Comparison of ENCODE assay signal across 14 mouse cellular contexts in genomic region chr9:119474717-119475611, GRCm38 (mm10). TPM values are rescaled to one million over a fixed set of nuclear protein-coding genes. Genes with fewer than 3 reads are reported as not detected.
DNase-seq lines count a peak whose midpoint lies in the region; ATAC-seq and TF ChIP-seq lines count a peak whose summit lies in the region.
"Had no signal": no experiment of that assay in that cellular context is flagged by ENCODE, and none has a peak within 500 bp of the region (broad histone marks: within the 10 kb centered on the region; RNA-seq: fewer than 3 reads in every experiment).

No protein-coding gene starts in this region.

- no peak overlapping the region for H3K9ac ChIP-seq in forebrain, embryonic 16.5 days (replicated peaks; ENCODE audit: low read depth, low read length)
- H3K9ac ChIP-seq in liver, embryonic 16.5 days (ENCODE audit: low read depth, low read length) = no peak overlapping the region
- no peak overlapping the region for H3K9ac ChIP-seq in liver, postnatal 0 days (replicated peaks)
- H3K9ac ChIP-seq in embryonic facial prominence, embryonic 12.5 days = no peak overlapping the region
- H3K9ac ChIP-seq in heart, embryonic 16.5 days (ENCODE audit: low read length) = 0 out of 2 replicates have a peak overlapping the region, but pooled peaks have one; percentile 15
- H3K9ac ChIP-seq: forebrain, embryonic 12.5 days; hindbrain, embryonic 12.5 days; neural tube, embryonic 12.5 days had no signal

- H3K4me1 ChIP-seq in forebrain, embryonic 10.5 days = peaks cover 28% of the 10 kb centered on the region
- peaks cover 6% of the 10 kb centered on the region for H3K4me1 ChIP-seq in forebrain, embryonic 16.5 days (replicated peaks; ENCODE audit: control insufficient read depth, insufficient read depth, low read length)
- H3K4me1 ChIP-seq in liver, embryonic 16.5 days (ENCODE audit: control insufficient read depth, low read depth, low read length) = peaks cover 3% of the 10 kb centered on the region
- peaks cover 4% of the 10 kb centered on the region for H3K4me1 ChIP-seq in liver, postnatal 0 days (ENCODE audit: insufficient read depth)
- H3K4me1 ChIP-seq in embryonic facial prominence, embryonic 12.5 days = 0 out of 2 replicates have a peak, but pooled peaks cover under 1% of the 10 kb centered on the region
- peaks cover 59% of the 10 kb centered on the region for H3K4me1 ChIP-seq in heart, embryonic 16.5 days (ENCODE audit: control insufficient read depth, insufficient read depth, low read length)

- H3K27ac ChIP-seq in forebrain, embryonic 10.5 days = peak overlapping the region; percentile 70
- H3K27ac ChIP-seq in forebrain, embryonic 16.5 days (ENCODE audit: low read length) = no peak overlapping the region
- H3K27ac ChIP-seq in liver, embryonic 16.5 days (ENCODE audit: low read length) = no peak overlapping the region
- no peak overlapping the region for H3K27ac ChIP-seq in liver, postnatal 0 days (ENCODE audit: low read depth)
- H3K27ac ChIP-seq in embryonic facial prominence, embryonic 12.5 days = no peak overlapping the region
- 0 out of 2 replicates have a peak overlapping the region, but pooled peaks have one; percentile 11 for H3K27ac ChIP-seq in heart, embryonic 16.5 days (ENCODE audit: low read length)
- H3K27ac ChIP-seq: forebrain, embryonic 12.5 days; hindbrain, embryonic 12.5 days; neural tube, embryonic 12.5 days had no signal

- no peak overlapping the region for H3K4me2 ChIP-seq in forebrain, embryonic 16.5 days (ENCODE audit: low read length)
- no peak overlapping the region for H3K4me2 ChIP-seq in liver, embryonic 16.5 days (ENCODE audit: low read depth, low read length)
- H3K4me2 ChIP-seq in liver, postnatal 0 days (ENCODE audit: low read depth, low read length) = no peak overlapping the region
- no peak overlapping the region for H3K4me2 ChIP-seq in embryonic facial prominence, embryonic 12.5 days (replicated peaks)
- no peak overlapping the region for H3K4me2 ChIP-seq in heart, embryonic 16.5 days (ENCODE audit: low read depth, low read length)
- H3K4me2 ChIP-seq: forebrain, embryonic 12.5 days; hindbrain, embryonic 12.5 days; neural tube, embryonic 12.5 days had no signal

- TF ChIP-seq EP300 in liver, postnatal 0 days (IDR thresholded peaks at IDR 0.05; ENCODE audit: low read depth) = no peak

- ATAC-seq in forebrain, embryonic 16.5 days = no peak
- ATAC-seq in liver, embryonic 16.5 days (ENCODE audit: low read depth) = 0 out of 2 replicates have a peak, but pooled peaks have one; percentile 27
- ATAC-seq in liver, postnatal 0 days = no peak
- ATAC-seq in embryonic facial prominence, embryonic 12.5 days (ENCODE audit: insufficient number of reproducible peaks, insufficient read depth, low FRiP score, low TSS enrichment) = peak; percentile 49; the same call in 1 of the 2 replicates
- ATAC-seq in heart, embryonic 16.5 days (replicated peaks; ENCODE audit: extremely low read depth, insufficient read depth, low FRiP score) = no peak
- no peak for ATAC-seq in granulocyte monocyte progenitor cell, adult 5-6 weeks (replicated peaks; ENCODE audit: poor library complexity, severe bottlenecking)

- TF ChIP-seq CTCF in liver, postnatal 0 days (IDR thresholded peaks at IDR 0.05; ENCODE audit: low read depth) = no peak

- DNase-seq in forebrain, embryonic 10.5 days (ENCODE audit: extremely low spot score, low spot score) = no peak
- DNase-seq in liver, postnatal 0 days = no peak
- DNase-seq in layer of hippocampus, postnatal 10 days (ENCODE audit: low spot score in 2 of 2) = no peak
- DNase-seq: adrenal gland, adult 8-10 months; cerebellum, adult 9-11 months; kidney, adult 18-20 months had no signal

- no peaks in the 10 kb centered on the region for H3K9me3 ChIP-seq in forebrain, embryonic 10.5 days
- no peaks in the 10 kb centered on the region for H3K9me3 ChIP-seq in forebrain, embryonic 16.5 days (ENCODE audit: control insufficient read depth, low read length)
- H3K9me3 ChIP-seq in liver, embryonic 16.5 days (replicated peaks; ENCODE audit: control insufficient read depth, low read length) = no peaks in the 10 kb centered on the region
- H3K9me3 ChIP-seq in liver, postnatal 0 days (ENCODE audit: low read length) = no peaks in the 10 kb centered on the region
- H3K9me3 ChIP-seq in embryonic facial prominence, embryonic 12.5 days = no peaks in the 10 kb centered on the region
- no peaks in the 10 kb centered on the region for H3K9me3 ChIP-seq in heart, embryonic 16.5 days (replicated peaks; ENCODE audit: control insufficient read depth, low read length)
- H3K9me3 ChIP-seq: forebrain, embryonic 12.5 days; hindbrain, embryonic 12.5 days; neural tube, embryonic 12.5 days had no signal

- no peak overlapping the region for H3K4me3 ChIP-seq in forebrain, embryonic 10.5 days
- H3K4me3 ChIP-seq in forebrain, embryonic 16.5 days (replicated peaks; ENCODE audit: low read length) = no peak overlapping the region
- H3K4me3 ChIP-seq in liver, embryonic 16.5 days (ENCODE audit: low read depth, low read length) = no peak overlapping the region
- H3K4me3 ChIP-seq in liver, postnatal 0 days (ENCODE audit: low read depth, low read length) = no peak overlapping the region
- no peak overlapping the region for H3K4me3 ChIP-seq in embryonic facial prominence, embryonic 12.5 days
- H3K4me3 ChIP-seq in heart, embryonic 16.5 days (ENCODE audit: low read length) = no peak overlapping the region
- H3K4me3 ChIP-seq: forebrain, embryonic 12.5 days; hindbrain, embryonic 12.5 days; neural tube, embryonic 12.5 days had no signal

- H3K36me3 ChIP-seq in forebrain, embryonic 10.5 days (replicated peaks) = no peaks in the 10 kb centered on the region; the same call in 1 of the 2 replicates
- no peaks in the 10 kb centered on the region for H3K36me3 ChIP-seq in forebrain, embryonic 16.5 days (ENCODE audit: control insufficient read depth, insufficient read depth)
- no peaks in the 10 kb centered on the region for H3K36me3 ChIP-seq in liver, embryonic 16.5 days (ENCODE audit: control insufficient read depth, insufficient read depth)
- H3K36me3 ChIP-seq in liver, postnatal 0 days (replicated peaks; ENCODE audit: insufficient read depth, low read length) = no peaks in the 10 kb centered on the region
- H3K36me3 ChIP-seq in embryonic facial prominence, embryonic 12.5 days = no peaks in the 10 kb centered on the region
- H3K36me3 ChIP-seq in heart, embryonic 16.5 days (ENCODE audit: control insufficient read depth, insufficient read depth) = no peaks in the 10 kb centered on the region

- 75% methylated on average over 15 of the region's 15 CpGs for WGBS in forebrain, embryonic 10.5 days
- WGBS in forebrain, embryonic 16.5 days = 76% methylated on average over 15 of the region's 15 CpGs
- WGBS in liver, embryonic 16.5 days (ENCODE audit: insufficient replicate concordance) = 57% methylated on average over 15 of the region's 15 CpGs
- WGBS in liver, postnatal 0 days (ENCODE audit: insufficient replicate concordance) = 56% methylated on average over 15 of the region's 15 CpGs
- 66% methylated on average over 15 of the region's 15 CpGs for WGBS in embryonic facial prominence, embryonic 12.5 days
- 54% methylated on average over 15 of the region's 15 CpGs for WGBS in heart, embryonic 16.5 days

- no peaks in the 10 kb centered on the region for H3K27me3 ChIP-seq in forebrain, embryonic 10.5 days (ENCODE audit: poor library complexity, severe bottlenecking)
- H3K27me3 ChIP-seq in forebrain, embryonic 16.5 days (replicated peaks; ENCODE audit: control insufficient read depth, insufficient read depth, low read length) = no peaks in the 10 kb centered on the region
- no peaks in the 10 kb centered on the region for H3K27me3 ChIP-seq in liver, embryonic 16.5 days (ENCODE audit: control insufficient read depth, insufficient read depth, low read depth, low read length)
- H3K27me3 ChIP-seq in liver, postnatal 0 days (ENCODE audit: insufficient read depth, low read length) = no peaks in the 10 kb centered on the region
- H3K27me3 ChIP-seq in embryonic facial prominence, embryonic 12.5 days = no peaks in the 10 kb centered on the region
- no peaks in the 10 kb centered on the region for H3K27me3 ChIP-seq in heart, embryonic 16.5 days (ENCODE audit: control insufficient read depth, insufficient read depth, low read length)
- H3K27me3 ChIP-seq: forebrain, embryonic 12.5 days; hindbrain, embryonic 12.5 days; neural tube, embryonic 12.5 days had no signal

RNA-seq across cellular contexts. Expression of gene Exog, which starts 30.2 kb away (rescaled TPM):
- 36.5 and 37.8 TPM in 2 replicates for polyA plus RNA-seq in forebrain, embryonic 10.5 days (2016; fragmentation: Nextera tagmentation; extraction: Ambion mirVana)
- polyA plus RNA-seq in forebrain, embryonic 16.5 days (2015; fragmentation: Nextera tagmentation; extraction: Ambion mirVana) = 60.7 and 66.1 TPM in 2 replicates
- 4.9 and 5.4 TPM in 2 replicates for polyA plus RNA-seq in liver, embryonic 16.5 days (2015; fragmentation: Nextera tagmentation; extraction: Ambion mirVana)
- polyA plus RNA-seq in liver, postnatal 0 days (2015; fragmentation: Nextera tagmentation; extraction: Ambion mirVana) = 3.0 and 3.8 TPM in 2 replicates
- 45.6 and 48.3 TPM in 2 replicates for polyA plus RNA-seq in embryonic facial prominence, embryonic 12.5 days (2016; fragmentation: Nextera tagmentation; extraction: Ambion mirVana)
- polyA plus RNA-seq in heart, embryonic 16.5 days (2015; fragmentation: Nextera tagmentation; extraction: Ambion mirVana) = 10.7 and 11.1 TPM in 2 replicates
- total RNA-seq in layer of hippocampus, postnatal 10 days (2021) = 10 to 100 TPM; 22.7 to 26.5 TPM
- 10.4 and 17.7 TPM in 2 replicates for total RNA-seq in granulocyte monocyte progenitor cell, adult 5-6 weeks (2014; fragmentation: Nextera tagmentation)
- 4.2 and 4.6 TPM in 2 replicates for total RNA-seq in granulocyte monocyte progenitor cell, adult 5-6 weeks (2017)

Comparison
In these comparisons a context has a peak if more than half of its experiments do, and no peak if none do; other contexts are left out.
1. H3K27ac ChIP-seq: peak in forebrain, embryonic 10.5 days (single experiment) and heart, embryonic 16.5 days (single experiment); none in forebrain, embryonic 16.5 days (single experiment), liver, embryonic 16.5 days (single experiment), liver, postnatal 0 days (single experiment) and embryonic facial prominence, embryonic 12.5 days (single experiment).
2. ATAC-seq: peak in liver, embryonic 16.5 days (single experiment) and embryonic facial prominence, embryonic 12.5 days (single experiment); none in forebrain, embryonic 16.5 days (single experiment), liver, postnatal 0 days (single experiment), heart, embryonic 16.5 days (single experiment) and granulocyte monocyte progenitor cell, adult 5-6 weeks (single experiment).